Mouse (Mus musculus): ENCODE measurements at regions not wholly inside any gene's neighbourhood (a gene's known extent, or its start where the extent isn't known, plus 50 kb on each side); places are given as distances from the start of the nearest gene placed in this dataset.
"Not testable (repeated sequence)": the region's sequence is repeated elsewhere in the genome, so short reads cannot be mapped to it uniquely, and the experiment has no call there.

- no peak for DNase-seq (ENCODE audit: low spot score)
These were observed 461.2 kb downstream of the Brinp3 start for GRCm38 (mm10) chr1:146955688-146956214.

GRCm38 (mm10) chr1:146956347-146956746 is 461.8 kb downstream of the Brinp3 start:
- no peak for DNase-seq (ENCODE audit: low spot score)

DNA sequence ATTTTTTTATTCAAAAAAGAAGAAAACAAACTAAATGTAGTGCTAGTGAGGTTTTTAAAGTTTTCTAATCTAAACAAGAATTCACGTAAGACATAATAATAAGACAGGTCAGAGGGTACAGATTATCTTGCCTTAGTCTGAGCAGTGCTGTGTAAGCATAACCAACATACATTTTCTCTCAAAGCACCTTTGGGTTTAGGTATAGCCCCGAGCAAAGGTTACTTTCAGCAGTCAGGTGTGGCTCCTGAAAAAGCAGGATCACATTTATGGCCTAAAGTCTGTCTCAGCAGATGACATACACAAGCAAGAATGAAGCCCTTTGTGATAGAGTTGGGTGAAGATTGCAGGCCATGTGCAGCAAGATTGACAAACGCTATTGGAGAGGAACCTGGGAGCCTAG is 465.9 kb downstream of the Brinp3 start:
- DNase-seq (ENCODE audit: low spot score), result no peak

DNA sequence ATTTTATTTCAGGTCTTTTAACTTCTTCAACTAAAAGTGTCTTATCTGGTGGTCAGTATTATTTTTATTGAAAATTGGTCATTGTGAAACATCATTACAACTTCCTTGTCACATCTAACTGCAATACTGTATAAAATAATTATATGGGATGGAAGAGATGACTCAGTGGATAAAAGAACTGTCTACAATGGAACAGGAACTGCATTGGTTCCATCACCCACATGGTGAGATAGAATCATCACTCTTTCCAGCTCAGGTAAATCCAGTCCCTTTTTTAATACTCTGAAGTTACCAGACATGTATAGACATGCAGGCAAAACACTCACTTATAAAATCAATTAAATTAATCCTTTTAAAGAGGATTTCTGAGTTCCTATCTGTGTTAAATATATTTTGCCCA is 473.0 kb downstream of the Brinp3 start:
- no peak for DNase-seq (ENCODE audit: low spot score)

GRCm38 (mm10) chr1:146967993-146968392 is 473.4 kb downstream of the Brinp3 start:
- no peak for DNase-seq (ENCODE audit: low spot score)

- no peak for DNase-seq (ENCODE audit: low spot score)
These were observed 489.1 kb downstream of the Brinp3 start for GRCm38 (mm10) chr1:146983433-146984186.

- DNase-seq (ENCODE audit: low spot score), result no peak
These were observed 505.5 kb downstream of the Brinp3 start for GRCm38 (mm10) chr1:147000018-147000417.

DNA sequence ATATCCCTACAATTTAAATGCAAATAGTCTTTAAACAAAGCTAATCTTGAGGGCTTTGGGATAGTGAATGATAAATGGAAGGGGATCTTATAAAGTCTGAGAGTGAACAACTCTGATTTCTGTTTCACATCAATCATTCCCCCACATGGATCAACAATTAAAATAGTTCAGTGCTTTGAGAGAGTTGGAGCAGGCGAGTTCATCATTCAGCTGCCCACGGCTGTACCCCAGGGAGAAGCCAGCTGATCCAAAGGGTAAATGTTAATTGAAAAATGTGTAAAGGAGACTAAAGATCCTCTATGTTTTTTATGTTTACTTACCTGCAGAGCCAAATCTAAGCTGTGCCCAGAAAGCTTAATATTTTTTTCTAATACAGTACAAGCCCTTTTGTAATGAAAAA is 553.2 kb downstream of the Brinp3 start:
- DNase-seq (ENCODE audit: low spot score), result no peak

DNA sequence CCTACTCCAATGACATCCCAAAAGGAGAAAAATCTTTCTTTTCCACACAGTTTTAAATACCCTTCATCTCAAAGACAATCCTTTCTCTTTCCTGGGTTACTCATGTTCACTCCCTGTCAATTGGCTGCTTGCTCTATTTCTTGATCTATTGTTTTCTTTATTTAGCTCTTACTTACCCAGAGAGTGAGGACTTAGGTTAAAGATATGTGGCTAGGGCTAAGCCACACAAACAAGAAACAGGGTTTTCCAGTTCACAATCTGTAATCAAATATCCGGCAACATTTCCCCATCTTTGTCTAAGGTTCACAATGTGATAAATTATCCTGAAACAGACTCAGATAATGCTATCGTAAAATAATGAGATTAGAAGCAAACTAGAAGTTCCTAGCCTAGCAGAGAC is 563.9 kb downstream of the Brinp3 start:
- DNase-seq (ENCODE audit: low spot score), result no peak

DNA sequence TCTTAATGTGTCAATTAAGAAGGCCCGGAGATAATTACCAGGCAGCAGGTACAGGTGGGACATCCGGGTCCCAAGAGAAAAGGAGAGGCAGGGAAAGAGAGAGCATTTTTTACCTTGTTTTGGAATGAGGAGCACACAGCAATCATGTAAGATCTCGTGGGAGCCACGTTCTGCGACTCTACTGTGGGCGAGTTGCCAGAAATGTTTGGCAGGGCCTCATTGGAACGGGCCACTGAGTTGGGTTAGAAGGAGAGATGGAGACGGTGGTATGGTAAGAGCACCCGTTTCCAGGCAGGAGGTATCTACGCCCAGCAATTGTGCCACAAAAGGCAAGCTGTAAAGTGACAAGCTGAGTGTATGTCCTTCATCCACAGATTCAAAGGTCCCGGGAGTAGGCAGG is 579.6 kb downstream of the Brinp3 start:
- DNase-seq (ENCODE audit: low spot score), result no peak

- DNase-seq (ENCODE audit: low spot score), result no peak
These were observed 589.7 kb downstream of the Brinp3 start for GRCm38 (mm10) chr1:147084129-147084799.

DNA sequence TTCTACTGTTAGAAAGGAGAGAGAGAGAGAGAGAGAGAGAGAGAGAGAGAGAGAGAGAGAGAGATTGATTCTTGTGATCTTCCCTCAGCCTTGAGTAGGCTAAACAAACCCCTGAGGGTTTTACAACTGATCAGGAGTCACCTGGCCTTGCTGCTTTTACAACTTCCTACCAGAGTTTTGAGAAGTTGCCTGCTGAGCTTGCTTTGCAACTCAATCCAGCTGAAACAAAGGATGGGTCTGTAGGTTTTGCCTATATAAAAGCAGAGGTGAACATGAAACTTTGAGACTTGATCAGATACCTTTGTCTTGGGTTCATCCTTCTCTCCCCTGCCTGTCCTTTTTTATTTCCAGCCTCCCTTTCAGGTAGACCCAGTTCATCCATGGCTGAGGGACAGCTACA is 631.0 kb downstream of the Brinp3 start:
- no peak for DNase-seq (ENCODE audit: low spot score)

DNA sequence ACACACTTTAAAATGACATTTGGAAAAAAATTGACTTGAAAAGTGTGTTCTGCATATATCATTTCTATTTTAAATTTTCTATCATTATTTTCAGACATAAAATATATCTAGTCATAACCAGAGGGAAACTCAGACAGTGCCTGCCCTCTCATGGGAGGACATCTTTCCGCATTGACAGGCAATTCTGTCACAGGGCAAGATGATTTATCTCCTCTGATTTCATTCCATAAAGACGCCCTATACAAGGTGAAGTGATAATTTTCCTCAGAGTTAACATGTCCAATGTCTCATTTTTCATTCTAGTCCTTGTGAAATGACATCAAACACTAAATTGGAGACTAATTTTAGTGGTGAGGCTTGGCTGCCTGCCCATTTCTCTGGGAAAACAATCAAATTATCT is 643.6 kb downstream of the Brinp3 start:
- DNase-seq (ENCODE audit: low spot score), result no peak

DNA sequence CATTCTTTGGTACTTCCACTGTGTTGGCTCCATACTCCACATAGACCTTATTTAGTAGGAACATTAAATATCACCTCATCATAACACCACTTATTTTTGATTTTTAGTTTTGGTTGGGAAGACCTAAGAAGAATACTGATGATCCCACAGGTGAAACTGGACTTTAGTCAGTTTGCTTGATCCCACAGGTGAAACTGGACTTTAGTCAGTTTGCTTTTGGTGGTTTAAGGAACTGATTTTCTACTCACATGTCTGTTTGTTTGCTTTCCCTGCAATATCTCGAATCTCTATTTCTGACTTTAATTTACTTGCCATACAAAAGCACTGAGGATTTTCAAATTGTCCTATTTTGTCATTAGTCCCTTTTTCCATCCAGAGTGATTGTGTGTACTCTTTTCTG is 680.8 kb downstream of the Brinp3 start:
- DNase-seq (ENCODE audit: low spot score), result no peak

DNA sequence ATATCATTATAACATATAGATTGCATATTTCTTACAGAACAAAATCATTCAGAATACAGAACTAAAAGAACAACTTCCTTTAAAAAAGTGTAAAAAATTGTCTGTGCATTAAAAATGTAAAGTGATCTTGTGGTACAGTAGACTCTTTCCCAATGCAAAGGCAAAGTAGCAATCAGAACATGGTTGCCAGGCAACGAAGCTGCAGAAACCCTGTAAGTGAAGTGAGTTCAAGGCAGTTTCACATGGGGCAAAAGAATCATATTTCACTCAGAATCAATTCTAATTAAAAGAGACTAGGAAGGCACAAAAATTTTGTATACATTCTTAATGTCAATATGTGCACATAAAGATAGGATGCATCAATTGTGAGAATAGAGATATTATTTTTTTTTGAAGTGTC is 692.2 kb downstream of the Brinp3 start:
- no peak for DNase-seq (ENCODE audit: low spot score)

GRCm38 (mm10) chr1:147187251-147188025 is 692.9 kb downstream of the Brinp3 start:
- DNase-seq (ENCODE audit: low spot score), result no peak

DNA sequence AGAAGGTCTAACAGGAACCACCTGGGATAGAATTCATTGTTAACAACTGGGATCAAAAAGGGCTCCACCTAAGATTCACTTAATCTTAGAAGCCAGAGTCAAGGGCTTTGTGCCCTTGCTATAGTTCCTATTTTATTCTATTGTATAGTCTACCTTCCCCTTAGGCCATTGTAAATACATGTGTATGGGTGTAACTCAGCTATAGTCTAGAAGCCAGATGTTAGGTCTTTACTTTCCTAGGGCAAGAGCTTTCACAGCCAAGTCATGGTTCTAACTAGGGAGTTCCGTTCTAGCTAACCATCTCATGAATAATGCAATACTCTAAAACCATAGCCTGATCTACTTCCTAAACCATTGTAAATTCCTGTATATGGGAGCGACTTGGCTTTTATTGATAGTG is 705.4 kb downstream of the Brinp3 start:
- not testable (repeated sequence) for DNase-seq (ENCODE audit: low spot score)

- not testable (repeated sequence) for DNase-seq (ENCODE audit: low spot score)
These were observed 720.3 kb downstream of the Brinp3 start for GRCm38 (mm10) chr1:147214890-147215289.

DNA sequence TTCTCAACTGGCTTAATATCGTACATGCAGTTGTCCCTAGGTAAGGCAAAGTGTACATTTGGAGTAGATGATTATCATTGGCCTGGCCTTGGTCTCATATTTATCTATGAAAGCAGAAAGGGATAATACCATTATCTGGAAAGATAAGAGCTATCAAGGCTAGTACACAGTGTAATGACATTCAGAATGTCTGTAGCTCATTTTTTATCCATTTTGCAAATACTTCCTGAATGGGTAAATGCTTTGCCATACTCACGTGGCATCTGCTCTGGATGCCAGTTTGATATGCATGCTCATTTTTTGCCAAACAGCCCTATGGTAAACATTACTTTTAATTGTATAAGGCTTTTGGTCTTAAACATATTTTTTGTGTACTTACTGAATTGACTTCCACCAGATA is 723.4 kb downstream of the Brinp3 start:
- no peak for DNase-seq (ENCODE audit: low spot score)

- DNase-seq (ENCODE audit: low spot score), result no peak
These were observed 724.9 kb downstream of the Brinp3 start for GRCm38 (mm10) chr1:147219438-147219837.

GRCm38 (mm10) chr1:147223232-147223925 is 728.8 kb downstream of the Brinp3 start:
- no peak for DNase-seq (ENCODE audit: low spot score)

- no peak for DNase-seq (ENCODE audit: low spot score)
These were observed 743.0 kb downstream of the Brinp3 start for GRCm38 (mm10) chr1:147237565-147237964.

All from layer of hippocampus, adult 9-10 months (tissue).